Mouse (Mus musculus) monocyte, adult 2 months (primary cell): ENCODE data around the gene Def6.

Experiments
- DNase-seq, 2 experiments: peaks; one replicate each; pipeline ENCODE4 v3.0.0; 2022; ENCODE audit warnings: low spot score in 2 of 2, low read depth in 1 of 2

Gene Def6

DNA sequence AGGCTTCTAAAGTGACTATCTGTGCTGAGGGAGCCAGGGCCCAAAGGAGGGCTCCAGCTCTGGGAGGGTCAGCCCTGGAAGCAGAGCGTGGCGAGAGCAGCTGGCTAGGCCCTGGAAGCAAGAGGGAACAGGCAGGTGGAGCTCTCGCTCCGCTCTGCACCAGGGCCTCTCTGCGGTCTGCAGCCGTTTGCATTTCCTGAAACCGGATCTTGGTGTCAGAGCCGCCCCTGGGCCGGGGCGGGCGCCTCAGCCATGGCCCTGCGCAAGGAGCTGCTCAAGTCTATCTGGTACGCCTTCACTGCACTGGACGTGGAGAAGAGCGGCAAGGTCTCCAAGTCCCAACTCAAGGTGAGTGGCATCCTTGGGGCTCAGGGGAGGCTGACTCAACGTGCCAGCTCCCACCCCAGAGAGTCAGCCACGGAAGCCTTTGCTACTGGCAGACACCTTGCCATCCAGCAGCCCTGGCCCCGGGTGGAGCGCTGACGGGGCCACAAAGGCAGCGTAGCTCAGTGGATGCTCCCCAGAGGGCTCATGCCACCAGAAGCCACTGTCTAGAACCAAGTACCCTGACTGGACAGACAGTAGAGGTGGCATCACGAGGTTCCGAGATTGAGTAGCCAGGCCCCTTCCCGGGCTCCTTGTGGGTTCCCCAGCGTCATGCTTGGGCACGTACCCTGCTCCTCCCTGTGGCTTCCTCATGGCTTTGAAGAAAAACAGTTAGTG, at the start of gene Def6:
Gene Def6, plus strand, starts transcription at position 188 of the 723 bp plus-strand sequence.
- peak; percentile 43 to 65 for DNase-seq

GRCm38 (mm10) chr17:28160361-28160760, 47.2 kb upstream of the Def6 start:
- DNase-seq: no peak

- DNase-seq: no peak
Observed at GRCm38 (mm10) chr17:28161310-28161881, 46.2 kb upstream of the Def6 start.

DNA sequence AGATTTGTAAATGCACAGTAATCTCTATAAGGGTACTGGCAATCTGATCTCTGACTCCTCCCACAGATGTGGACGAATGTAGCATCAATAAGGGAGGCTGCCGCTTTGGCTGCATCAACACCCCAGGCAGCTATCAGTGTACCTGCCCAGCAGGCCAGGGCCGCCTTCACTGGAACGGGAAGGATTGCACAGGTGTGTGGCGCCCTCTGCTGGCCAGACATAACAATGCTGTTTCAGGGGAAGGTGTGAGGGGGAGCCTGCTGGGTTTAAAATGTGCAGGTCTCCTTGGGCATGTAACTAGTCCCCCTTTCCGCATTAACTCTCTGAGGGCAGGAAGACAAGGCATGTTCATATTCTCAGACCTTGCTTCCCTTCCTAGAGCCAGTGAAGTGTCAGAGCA, 43.9 kb upstream of the Def6 start:
- DNase-seq: peak; percentile 17 to 68

DNA sequence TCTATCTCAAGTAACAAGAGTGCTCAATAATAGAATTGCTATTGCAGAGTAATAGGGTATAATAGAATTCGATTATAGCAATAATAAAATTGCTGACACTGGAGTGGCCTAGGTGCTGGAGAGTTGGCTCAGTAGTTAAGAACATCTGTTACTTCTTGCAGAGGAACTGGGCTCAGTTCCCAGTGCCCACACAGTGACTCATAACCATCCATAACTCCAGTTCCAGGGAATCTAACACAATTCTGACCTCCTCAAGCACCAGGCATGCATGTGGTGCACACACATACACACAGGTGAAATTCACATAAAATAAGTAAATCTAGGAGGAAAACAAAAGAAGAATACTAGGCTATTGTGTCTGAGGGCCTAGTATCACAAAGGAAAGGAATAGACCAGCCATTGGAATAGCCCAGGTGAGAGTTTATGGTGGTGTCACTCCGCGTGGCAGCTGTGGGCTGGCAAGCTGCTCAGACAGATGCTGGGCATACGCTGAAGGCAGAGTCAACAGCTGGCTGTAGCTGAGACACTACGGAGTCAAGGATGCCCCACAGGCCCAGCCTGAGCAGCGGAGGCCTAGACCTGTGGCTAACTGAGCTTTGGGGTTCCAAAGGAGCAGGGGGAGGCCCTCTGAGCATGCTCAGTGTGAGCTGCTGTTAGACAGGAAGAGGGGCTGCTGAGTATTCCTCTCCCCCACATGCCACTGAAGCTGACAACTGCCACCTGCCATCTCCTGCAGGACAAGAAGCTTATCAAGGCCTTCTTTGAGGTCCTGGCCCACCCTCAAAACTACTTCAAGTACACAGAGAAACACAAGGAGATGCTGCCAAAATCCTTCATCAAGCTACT, 36.9 kb upstream of the Def6 start:
- DNase-seq: no peak

DNA sequence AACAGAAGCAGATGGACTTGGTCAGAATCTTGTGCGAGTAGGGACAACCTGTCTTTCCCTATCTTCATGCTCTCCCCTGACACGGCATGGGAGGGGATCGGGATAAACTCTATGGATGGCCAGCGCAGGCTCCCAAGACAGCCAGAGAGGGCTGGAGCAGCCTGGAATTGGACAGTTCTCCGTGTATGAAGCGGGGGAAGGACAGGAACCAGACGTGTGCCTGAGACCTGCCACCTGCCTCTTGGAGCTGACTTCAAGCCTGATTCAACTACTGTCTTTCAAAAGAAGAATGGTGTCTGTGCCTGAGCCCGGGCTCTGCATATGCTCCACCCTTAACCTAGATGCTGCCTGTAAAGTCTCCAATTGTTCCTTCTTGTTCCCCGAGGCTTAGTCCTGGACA, 34.9 kb upstream of the Def6 start:
- DNase-seq: no peak

- peak; percentile 47 to 78 for DNase-seq
Observed at GRCm38 (mm10) chr17:28176775-28177539, 30.6 kb upstream of the Def6 start, which contains the start of gene Zfp523. Gene Zfp523 (plus strand): TSS chr17:28177129.

DNA sequence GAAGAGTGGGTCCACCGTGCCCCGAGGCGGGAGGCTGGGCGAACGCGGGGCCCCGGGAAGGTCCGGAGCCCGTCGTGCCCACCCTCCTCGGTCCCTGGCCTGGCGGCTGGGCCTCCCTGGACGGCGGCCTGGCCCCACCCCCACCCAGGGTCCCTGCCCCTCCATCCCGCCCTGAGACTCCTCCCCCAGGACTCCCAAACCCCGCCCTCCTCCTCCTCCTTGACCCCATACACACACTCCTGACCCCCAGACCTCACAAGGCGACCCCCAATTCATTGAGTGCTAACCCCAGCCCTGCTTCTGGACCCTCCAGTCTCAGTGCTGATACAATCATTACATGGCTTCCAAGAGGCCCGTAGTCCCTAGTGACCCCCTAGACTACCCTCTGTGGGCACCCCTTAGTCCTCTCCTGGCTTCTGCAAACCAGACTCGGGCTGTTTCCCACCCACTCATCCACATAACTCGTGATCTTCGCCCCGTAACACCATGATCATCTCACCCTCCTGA, 30.0 kb upstream of the Def6 start:
- no peak for DNase-seq

DNA sequence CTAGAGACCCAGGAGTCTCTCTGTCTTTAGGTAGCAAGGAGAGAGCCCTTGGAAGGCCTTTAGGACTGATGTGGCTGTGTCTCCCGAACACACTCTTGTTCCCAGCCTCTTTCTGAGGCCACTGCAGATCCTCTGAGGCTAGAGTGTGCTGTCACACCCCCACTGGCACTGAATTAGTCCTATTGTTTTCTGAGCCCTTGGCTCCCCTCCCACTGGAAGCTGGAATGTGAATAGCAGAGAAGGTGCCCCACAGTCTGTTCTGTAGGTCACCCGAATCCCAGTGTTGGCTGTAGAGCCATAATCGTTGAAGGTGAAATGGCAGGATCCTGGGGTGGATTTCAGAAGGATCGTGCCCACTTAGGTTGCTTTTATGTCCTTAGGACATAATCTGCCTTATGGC, 27.2 kb upstream of the Def6 start:
- DNase-seq: no peak

DNA sequence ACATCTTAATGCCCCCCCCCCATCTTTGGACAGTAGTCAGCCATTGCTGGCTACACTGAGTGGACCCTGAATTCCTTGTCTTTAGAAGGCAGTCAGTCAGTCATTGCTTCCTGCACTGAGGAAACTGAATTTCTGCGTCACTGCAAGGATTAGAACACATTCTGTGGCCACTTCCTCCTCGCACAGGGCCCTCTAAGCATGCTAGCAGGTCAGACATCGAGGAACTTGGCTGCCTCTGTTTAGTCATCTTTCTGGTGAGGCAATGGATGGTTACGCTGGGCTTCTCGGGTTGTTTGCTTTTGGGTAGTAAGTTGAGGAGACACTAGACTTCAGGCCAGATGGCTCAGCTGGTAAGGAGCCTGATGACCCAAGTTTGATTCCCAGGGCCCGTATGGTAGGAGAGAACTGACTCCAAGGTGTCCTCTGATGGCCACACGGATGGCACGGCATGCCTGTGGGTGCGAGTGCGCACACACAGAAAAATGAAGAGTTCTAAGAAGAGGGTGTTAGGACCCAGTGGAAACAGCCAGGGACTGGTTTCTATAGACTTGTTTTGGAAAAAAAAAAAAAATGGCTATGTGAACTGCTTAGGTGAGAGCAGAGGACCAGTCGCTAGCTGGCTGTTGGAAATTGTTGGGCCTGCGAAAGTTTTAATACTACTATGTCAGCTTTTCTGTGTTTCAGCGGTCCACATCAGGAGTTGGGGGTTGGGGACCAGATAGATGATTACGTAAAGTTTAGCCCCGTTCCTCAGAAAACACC, 26.6 kb upstream of the Def6 start:
- peak; percentile 58 to 76 for DNase-seq

GRCm38 (mm10) chr17:28184971-28185638, 22.5 kb upstream of the Def6 start:
- DNase-seq: no peak

GRCm38 (mm10) chr17:28188313-28188712, 19.3 kb upstream of the Def6 start:
- DNase-seq: no peak

DNA sequence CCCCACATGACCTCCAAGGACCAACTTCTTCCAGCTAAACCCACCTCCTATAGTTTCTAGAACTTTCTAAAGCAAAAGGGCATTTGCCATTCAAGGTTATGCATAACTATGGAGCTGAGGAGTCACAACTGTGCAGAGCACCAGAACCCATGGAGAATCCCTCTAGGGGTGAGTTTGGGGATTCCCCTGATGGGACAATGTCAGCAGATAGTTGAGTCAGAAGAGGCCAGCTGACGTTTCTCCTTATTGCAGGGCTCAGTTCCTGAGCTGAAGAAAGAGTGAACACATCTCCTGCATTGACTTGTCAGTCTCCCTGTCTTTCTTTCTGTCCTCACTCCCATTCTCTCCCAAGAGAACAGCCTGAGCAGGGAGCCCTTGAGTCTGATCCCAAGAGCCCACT, 14.8 kb upstream of the Def6 start:
- DNase-seq: no peak

- no peak for DNase-seq
Observed at GRCm38 (mm10) chr17:28193559-28193958, 14.0 kb upstream of the Def6 start.

- no peak for DNase-seq
Observed at GRCm38 (mm10) chr17:28195033-28195432, 12.5 kb upstream of the Def6 start.

DNA sequence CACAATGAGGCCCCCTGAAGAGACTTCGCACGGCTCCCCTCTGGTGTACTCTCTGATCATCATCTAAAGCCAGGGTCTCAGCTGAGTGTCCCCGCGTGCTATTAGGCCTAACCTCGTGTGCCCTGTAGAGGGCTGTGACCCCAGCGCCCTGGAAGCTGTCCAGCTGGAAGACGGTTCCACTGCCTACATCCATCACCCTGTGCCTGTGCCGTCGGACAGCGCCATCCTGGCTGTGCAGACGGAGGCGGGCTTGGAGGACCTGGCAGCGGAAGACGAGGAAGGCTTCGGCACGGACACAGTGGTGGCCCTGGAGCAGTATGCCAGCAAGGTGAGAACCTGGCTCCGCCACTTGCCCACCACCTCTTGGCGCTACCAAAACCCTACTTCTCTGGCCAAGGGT, 9.9 kb upstream of the Def6 start:
- no peak for DNase-seq

- no peak for DNase-seq
Observed at GRCm38 (mm10) chr17:28201982-28202381, 5.6 kb upstream of the Def6 start.

DNA sequence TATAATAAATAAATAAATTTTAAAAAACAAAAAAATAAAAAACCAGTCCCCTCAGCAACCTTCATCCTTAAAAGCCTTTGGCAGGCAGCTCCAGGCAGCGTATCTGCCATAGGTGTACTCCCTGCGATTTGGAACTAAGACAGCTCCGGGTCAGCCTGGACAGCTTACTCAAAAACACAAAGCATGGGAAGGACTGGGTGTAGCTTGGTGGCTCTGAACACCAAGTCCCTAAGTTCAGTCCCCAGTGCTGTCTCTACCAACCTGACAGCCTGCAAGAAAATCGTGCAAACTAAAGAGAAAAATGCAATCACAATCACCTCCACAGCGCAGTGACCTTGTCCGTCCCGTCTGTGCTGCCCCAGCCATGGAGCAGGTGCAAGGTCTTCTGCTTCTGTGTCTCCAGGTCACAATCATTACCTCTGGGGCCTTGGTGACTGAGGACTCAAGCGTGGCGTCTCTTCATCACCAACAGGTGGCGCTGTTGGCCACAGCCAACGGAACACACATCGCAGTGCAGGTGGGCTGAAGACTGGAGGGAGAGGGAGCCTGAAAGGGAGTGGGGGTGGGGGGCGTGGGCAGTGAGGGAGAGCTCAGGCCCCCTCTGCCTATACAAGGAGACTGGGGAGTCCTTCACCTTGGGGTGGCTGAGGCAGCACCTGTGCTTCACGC, 3.4 kb upstream of the Def6 start:
- peak in 1 of 2 experiments; percentile 29 for DNase-seq

DNA sequence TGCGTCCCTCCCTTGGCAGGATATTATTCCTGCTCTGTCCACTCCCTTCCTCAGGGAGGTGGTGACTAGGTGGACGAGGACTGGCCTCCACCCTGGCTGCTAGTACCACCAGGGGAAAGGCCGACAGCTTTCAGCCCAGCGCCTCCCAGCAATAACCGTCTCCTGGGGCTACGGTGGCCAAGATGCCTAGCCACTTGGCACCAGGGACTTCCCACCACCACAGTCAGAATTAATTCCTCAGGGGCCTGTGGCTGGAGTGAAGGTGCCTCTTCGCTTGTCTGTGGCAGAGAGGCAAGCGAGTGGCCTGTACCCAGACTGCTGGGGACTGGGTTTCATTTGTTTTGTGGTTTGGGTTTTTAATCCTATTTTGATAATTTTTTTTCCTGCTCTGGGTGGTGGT, 2.1 kb upstream of the Def6 start:
- no peak for DNase-seq
